Mouse (Mus musculus) heart, embryonic 14.5 days (tissue): Measurements from ENCODE around the gene Dlgap1. TPM values are rescaled to one million over a fixed set of nuclear protein-coding genes. Genes with fewer than 3 reads are reported as not detected.
"Not testable (repeated sequence)": the region's sequence is repeated elsewhere in the genome, so short reads cannot be mapped to it uniquely, and the experiment has no call there.

Experiments
- ATAC-seq: fragments of 200-750 bp; cut with Nextera tagmentation; 2 replicates; pipeline ENCODE4 v1.8.0; 2017; ENCODE audit warnings: low read depth, moderate TSS enrichment; ENCODE audit not compliant: insufficient number of reproducible peaks, insufficient read depth, low FRiP score
- H3K27ac ChIP-seq, 2 experiments: fragments of 200-500 bp in 1 of 2; fragments of 300-500 bp in 1 of 2; sonication (generic) in 1 of 2; replicated peaks in 1 of 2; 2 replicates each; pipeline ENCODE4 v1.5.1; 2012 to 2014; ENCODE audit warnings: low read depth in 2 of 2, low read length in 2 of 2, control low read depth in 1 of 2, mild to moderate bottlenecking in 1 of 2, mixed read lengths in 1 of 2; ENCODE audit not compliant: control insufficient read depth in 1 of 2, insufficient read depth in 1 of 2
- H3K27me3 ChIP-seq: fragments of 300-500 bp; sonication (generic); 2 replicates; pipeline ENCODE4 v1.6.1; 2014; ENCODE audit warnings: mild to moderate bottlenecking, low read length, control low read depth; ENCODE audit not compliant: control insufficient read depth, insufficient read depth
- H3K36me3 ChIP-seq: fragments of 300-500 bp; sonication (generic); 2 replicates; pipeline ENCODE4 v1.6.1; 2014; ENCODE audit warnings: mild to moderate bottlenecking, control low read depth, low read length, mixed read lengths; ENCODE audit not compliant: control insufficient read depth, insufficient read depth
- H3K4me1 ChIP-seq, 2 experiments: fragments of 200-500 bp in 1 of 2; fragments of 300-500 bp in 1 of 2; sonication (generic) in 1 of 2; 2 replicates each; pipeline ENCODE4 v1.6.1; 2012 to 2014; ENCODE audit warnings: low read length in 2 of 2, control low read depth in 1 of 2, mixed read lengths in 1 of 2; ENCODE audit not compliant: control insufficient read depth in 2 of 2, insufficient read depth in 2 of 2
- H3K4me2 ChIP-seq: fragments of 300-500 bp; sonication (generic); 2 replicates; pipeline ENCODE4 v1.6.1; 2014; ENCODE audit warnings: mild to moderate bottlenecking, low read length
- H3K4me3 ChIP-seq, 2 experiments: fragments of 200-500 bp in 1 of 2; fragments of 300-500 bp in 1 of 2; sonication (generic) in 1 of 2; 2 replicates each; pipeline ENCODE4 v1.5.1; 2012 to 2014; ENCODE audit warnings: low read length in 2 of 2, mild to moderate bottlenecking in 2 of 2, control low read depth in 1 of 2, low read depth in 1 of 2, moderate library complexity in 1 of 2; ENCODE audit not compliant: control insufficient read depth in 1 of 2, insufficient read depth in 1 of 2
- H3K9ac ChIP-seq: fragments of 300-500 bp; sonication (generic); 2 replicates; pipeline ENCODE4 v1.6.1; 2014; ENCODE audit warnings: mild to moderate bottlenecking, low read length
- H3K9me3 ChIP-seq: fragments of 300-500 bp; sonication (generic); 2 replicates; pipeline ENCODE4 v1.6.1; 2016; ENCODE audit warnings: low read length, control low read depth; ENCODE audit not compliant: control insufficient read depth
- WGBS: fragments of 180-500 bp; shearing (Covaris S2); extraction: QIAGEN DNeasy Blood & Tissue Kit; methylation state at CpG from one replicate; pipeline ENCODE4 v1.1.7; 2014; 5-methylcytosine and 5-hydroxymethylcytosine counted together
- polyA plus RNA-seq: library from polyadenylated mRNA; unstranded; fragments of >200 nt; fragmentation: Nextera tagmentation; extraction: Ambion mirVana; gene quantifications from 2 replicates; pipeline ENCODE4 v1.2.1, GENCODE M21; 2014

Gene Dlgap1
- polyA plus RNA-seq, 1 experiment from 2014 or later = 1.1 TPM

GRCm38 (mm10) chr17:70835071-70835790 lies 866.4 kb downstream of the Dlgap1 start:
- Histone ChIP-seq H3K36me3 (peaks cover 10% of the 10 kb centered on the region; the same call in 1 of the 2 replicates), H3K9ac (peak overlapping the region; percentile 64), H3K9me3 (no peaks in the 10 kb centered on the region), H3K27me3 (peaks cover 10% of the 10 kb centered on the region; the same call in 1 of the 2 replicates), H3K4me3 (peak overlapping the region; percentile 50; a peak in 3 of 4 replicates), H3K4me1 (peaks cover 2 to 3% of the 10 kb centered on the region in 2 experiments; a peak in 2 of 4 replicates), H3K27ac (no peak overlapping the region), H3K4me2 (peak overlapping the region; percentile 95)
- 8% methylated on average over 10 of the region's 10 CpGs for WGBS
- no peak for ATAC-seq

- Histone ChIP-seq H3K36me3 (peaks cover 19% of the 10 kb centered on the region; the same call in 1 of the 2 replicates), H3K9ac (no peak overlapping the region), H3K27ac (no peak overlapping the region), H3K9me3 (no peaks in the 10 kb centered on the region), H3K4me1 (peaks cover 2 to 3% of the 10 kb centered on the region in 2 experiments; a peak in 2 of 4 replicates), H3K4me2 (no peak overlapping the region), H3K4me3 (no peak overlapping the region), H3K27me3 (peaks cover 10% of the 10 kb centered on the region; the same call in 1 of the 2 replicates)
- ATAC-seq = no peak
- 70% methylated on average over 7 of the region's 7 CpGs for WGBS
Observed at GRCm38 (mm10) chr17:70836820-70837219, 867.9 kb downstream of the Dlgap1 start.

- not testable (repeated sequence) for H3K27me3 ChIP-seq, H3K9me3 ChIP-seq, ATAC-seq, H3K4me1 ChIP-seq, H3K9ac ChIP-seq, H3K27ac ChIP-seq, H3K4me2 ChIP-seq, H3K4me3 ChIP-seq
- 94% methylated on average over 5 of the region's 6 CpGs for WGBS
- H3K36me3 ChIP-seq = peaks cover 22% of the 10 kb centered on the region; the same call in 1 of the 2 replicates
Observed at GRCm38 (mm10) chr17:70837474-70837873, 868.6 kb downstream of the Dlgap1 start.

- Histone ChIP-seq H3K36me3 (peaks cover 25% of the 10 kb centered on the region), H3K27ac (no peak overlapping the region), H3K9ac (no peak overlapping the region), H3K4me1 (peaks cover 2 to 3% of the 10 kb centered on the region in 2 experiments; a peak in 2 of 4 replicates), H3K4me3 (no peak overlapping the region), H3K27me3 (peaks cover 10% of the 10 kb centered on the region; the same call in 1 of the 2 replicates), H3K9me3 (no peaks in the 10 kb centered on the region), H3K4me2 (no peak overlapping the region)
- 83% methylated on average over 7 of the region's 7 CpGs for WGBS
- no peak for ATAC-seq
Observed at GRCm38 (mm10) chr17:70838031-70838430, 869.2 kb downstream of the Dlgap1 start.

GRCm38 (mm10) chr17:70838533-70838932 lies 869.7 kb downstream of the Dlgap1 start:
- no peak overlapping the region for H3K9ac ChIP-seq
- 82% methylated on average over 5 of the region's 5 CpGs for WGBS
- H3K4me3 ChIP-seq = no peak overlapping the region
- no peaks in the 10 kb centered on the region for H3K9me3 ChIP-seq
- no peak for ATAC-seq
- H3K27ac ChIP-seq = no peak overlapping the region
- peaks cover 30% of the 10 kb centered on the region for H3K36me3 ChIP-seq
- peaks cover 8% of the 10 kb centered on the region; the same call in 1 of the 2 replicates for H3K27me3 ChIP-seq
- peaks cover 2 to 3% of the 10 kb centered on the region in 2 experiments; a peak in 2 of 4 replicates for H3K4me1 ChIP-seq
- H3K4me2 ChIP-seq = no peak overlapping the region

- H3K27ac ChIP-seq = no peak overlapping the region
- peaks cover 7 to 24% of the 10 kb centered on the region in 2 experiments for H3K4me1 ChIP-seq
- H3K9ac ChIP-seq = no peak overlapping the region
- H3K36me3 ChIP-seq = peaks cover 51% of the 10 kb centered on the region
- H3K4me3 ChIP-seq = no peak overlapping the region
- ATAC-seq = no peak
- no peak overlapping the region for H3K4me2 ChIP-seq
- H3K9me3 ChIP-seq = no peaks in the 10 kb centered on the region
- H3K27me3 ChIP-seq = no peaks in the 10 kb centered on the region
- 94% methylated on average over 4 of the region's 4 CpGs for WGBS
Observed at GRCm38 (mm10) chr17:70843252-70843651, 874.4 kb downstream of the Dlgap1 start.

- Histone ChIP-seq H3K27me3 (no peaks in the 10 kb centered on the region), H3K27ac (no peak overlapping the region), H3K4me3 (no peak overlapping the region), H3K4me2 (no peak overlapping the region), H3K4me1 (peaks cover 7 to 24% of the 10 kb centered on the region in 2 experiments), H3K36me3 (peaks cover 43% of the 10 kb centered on the region), H3K9ac (no peak overlapping the region), H3K9me3 (no peaks in the 10 kb centered on the region)
- no peak for ATAC-seq
- WGBS = 68% methylated on average over 10 of the region's 10 CpGs
Observed at GRCm38 (mm10) chr17:70844971-70845370, 876.1 kb downstream of the Dlgap1 start.
